Mouse (Mus musculus) embryonic fibroblast, embryonic 13.5 days (primary cell): ENCODE measurements around the gene Mtus2.

Source experiments
- CTCF ChIP-seq: IDR thresholded peaks from 2 replicates; pipeline ENCODE4 v1.5.1; 2011; ENCODE audit warnings: mild to moderate bottlenecking, control low read depth, low read length, moderate library complexity, borderline replicate concordance; ENCODE audit not compliant: insufficient read depth
- POLR2A ChIP-seq: IDR thresholded peaks from 2 replicates; pipeline ENCODE4 v1.6.1; 2011; ENCODE audit warnings: low read depth, mild to moderate bottlenecking, control low read depth, low read length, moderate library complexity

DNA sequence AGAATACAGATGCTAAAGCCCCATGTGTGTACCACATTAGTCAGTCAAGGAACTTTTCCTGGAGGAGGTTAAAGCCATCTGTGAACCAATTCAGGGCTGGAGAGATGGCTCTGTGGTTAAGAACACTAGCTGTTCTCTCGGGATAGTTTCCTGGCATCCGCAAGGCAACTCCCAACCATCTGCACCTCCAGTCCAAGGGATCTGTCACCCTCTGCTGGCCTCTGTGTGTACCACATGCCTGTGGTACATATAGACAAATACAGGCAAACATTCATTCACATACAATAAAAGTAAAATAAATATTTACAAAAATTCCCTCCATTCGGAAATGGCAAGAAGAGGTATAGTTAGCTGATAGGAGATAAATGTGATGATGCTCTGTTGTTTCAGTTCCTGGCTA is 184.5 kb downstream of the Mtus2 start:
- no peak for TF ChIP-seq CTCF
- TF ChIP-seq POLR2A, result no peak
